Mouse (Mus musculus): ENCODE measurements around the gene Kctd14. TPM values are rescaled to one million over a fixed set of nuclear protein-coding genes. Genes with fewer than 3 reads are reported as not detected.
"Not testable (repeated sequence)": the region's sequence is repeated elsewhere in the genome, so short reads cannot be mapped to it uniquely, and the experiment has no call there.

Kctd14 gene
- polyA plus RNA-seq, 1 experiment from 2014 or later = 1.5 TPM

GRCm38 (mm10) chr7:97429705-97430104 lies 21.4 kb upstream of the Kctd14 start:
- DNase-seq (ENCODE audit: low spot score) = peak; percentile 81
- Histone ChIP-seq H3K4me2 (replicated peaks) (0 out of 2 replicates have a peak overlapping the region, but pooled peaks have one; percentile 0), H3K4me1 (replicated peaks; ENCODE audit: control insufficient read depth, insufficient read depth, low read length) (0 out of 2 replicates have a peak, but pooled peaks cover 7% of the 10 kb centered on the region), H3K36me3 (replicated peaks; ENCODE audit: control insufficient read depth, insufficient read depth) (no peaks in the 10 kb centered on the region), H3K27me3 (ENCODE audit: control insufficient read depth, insufficient read depth, low read length) (no peaks in the 10 kb centered on the region), H3K27ac (peak overlapping the region; percentile 69), H3K9ac (no peak overlapping the region), H3K4me3 (replicated peaks; ENCODE audit: low read length) (no peak overlapping the region), H3K9me3 (ENCODE audit: control insufficient read depth, low read length) (no peaks in the 10 kb centered on the region)
- peak; percentile 73 for ATAC-seq (ENCODE audit: low FRiP score)
- WGBS = 4% methylated on average over 5 of the region's 5 CpGs

GRCm38 (mm10) chr7:97433517-97433916 lies 17.6 kb upstream of the Kctd14 start:
- not testable (repeated sequence) for ATAC-seq (ENCODE audit: low FRiP score); H3K27me3 ChIP-seq (ENCODE audit: control insufficient read depth, insufficient read depth, low read length); H3K9me3 ChIP-seq (ENCODE audit: control insufficient read depth, low read length); H3K27ac ChIP-seq; H3K4me3 ChIP-seq (replicated peaks; ENCODE audit: low read length); H3K4me1 ChIP-seq (replicated peaks; ENCODE audit: control insufficient read depth, insufficient read depth, low read length); H3K4me2 ChIP-seq (replicated peaks); H3K9ac ChIP-seq; H3K36me3 ChIP-seq (replicated peaks; ENCODE audit: control insufficient read depth, insufficient read depth); DNase-seq (ENCODE audit: low spot score)
- 82% methylated on average over 3 of the region's 3 CpGs for WGBS

- Histone ChIP-seq H3K4me1 (replicated peaks; ENCODE audit: control insufficient read depth, insufficient read depth, low read length) (0 out of 2 replicates have a peak, but pooled peaks cover 4% of the 10 kb centered on the region), H3K9me3 (ENCODE audit: control insufficient read depth, low read length) (no peaks in the 10 kb centered on the region), H3K4me3 (replicated peaks; ENCODE audit: low read length) (no peak overlapping the region), H3K9ac (no peak overlapping the region), H3K36me3 (replicated peaks; ENCODE audit: control insufficient read depth, insufficient read depth) (no peaks in the 10 kb centered on the region), H3K27me3 (ENCODE audit: control insufficient read depth, insufficient read depth, low read length) (no peaks in the 10 kb centered on the region), H3K27ac (no peak overlapping the region), H3K4me2 (replicated peaks) (no peak overlapping the region)
- no peak for ATAC-seq (ENCODE audit: low FRiP score)
- no peak for DNase-seq (ENCODE audit: low spot score)
- 87% methylated on average over 10 of the region's 10 CpGs for WGBS
These were observed 16.6 kb upstream of the Kctd14 start for GRCm38 (mm10) chr7:97434517-97434916.

- Histone ChIP-seq H3K4me2 (replicated peaks) (no peak overlapping the region), H3K36me3 (replicated peaks; ENCODE audit: control insufficient read depth, insufficient read depth) (no peaks in the 10 kb centered on the region), H3K4me3 (replicated peaks; ENCODE audit: low read length) (no peak overlapping the region), H3K9ac (no peak overlapping the region), H3K4me1 (replicated peaks; ENCODE audit: control insufficient read depth, insufficient read depth, low read length) (no peaks in the 10 kb centered on the region), H3K27ac (no peak overlapping the region), H3K27me3 (ENCODE audit: control insufficient read depth, insufficient read depth, low read length) (no peaks in the 10 kb centered on the region), H3K9me3 (ENCODE audit: control insufficient read depth, low read length) (no peaks in the 10 kb centered on the region)
- DNase-seq (ENCODE audit: low spot score) (no peak), ATAC-seq (ENCODE audit: low FRiP score) (no peak)
These were observed 12.1 kb upstream of the Kctd14 start for GRCm38 (mm10) chr7:97438986-97439385.

GRCm38 (mm10) chr7:97446171-97446925 lies 4.8 kb upstream of the Kctd14 start:
- H3K9me3 ChIP-seq (ENCODE audit: control insufficient read depth, low read length) = peaks cover 11% of the 10 kb centered on the region; the same call in 1 of the 2 replicates
- H3K9ac ChIP-seq = no peak overlapping the region
- WGBS = 13% methylated on average over 6 of the region's 6 CpGs
- no peak overlapping the region for H3K4me2 ChIP-seq (replicated peaks)
- ATAC-seq (ENCODE audit: low FRiP score) (peak; percentile 95), DNase-seq (ENCODE audit: low spot score) (peak; percentile 86)
- no peaks in the 10 kb centered on the region for H3K36me3 ChIP-seq (replicated peaks; ENCODE audit: control insufficient read depth, insufficient read depth)
- H3K4me3 ChIP-seq (replicated peaks; ENCODE audit: low read length) = no peak overlapping the region
- H3K4me1 ChIP-seq (replicated peaks; ENCODE audit: control insufficient read depth, insufficient read depth, low read length) = no peaks in the 10 kb centered on the region
- H3K27me3 ChIP-seq (ENCODE audit: control insufficient read depth, insufficient read depth, low read length) = no peaks in the 10 kb centered on the region
- H3K27ac ChIP-seq = peak overlapping the region; percentile 90

GRCm38 (mm10) chr7:97447050-97447531 lies 4.0 kb upstream of the Kctd14 start:
- Histone ChIP-seq H3K27me3 (ENCODE audit: control insufficient read depth, insufficient read depth, low read length) (no peaks in the 10 kb centered on the region), H3K4me1 (replicated peaks; ENCODE audit: control insufficient read depth, insufficient read depth, low read length) (no peaks in the 10 kb centered on the region), H3K27ac (peak overlapping the region; percentile 90), H3K9me3 (ENCODE audit: control insufficient read depth, low read length) (peaks cover 11% of the 10 kb centered on the region; the same call in 1 of the 2 replicates), H3K4me3 (replicated peaks; ENCODE audit: low read length) (no peak overlapping the region), H3K36me3 (replicated peaks; ENCODE audit: control insufficient read depth, insufficient read depth) (no peaks in the 10 kb centered on the region), H3K9ac (no peak overlapping the region), H3K4me2 (replicated peaks) (no peak overlapping the region)
- WGBS = 51% methylated on average over 6 of the region's 6 CpGs
- DNase-seq (ENCODE audit: low spot score) (no peak), ATAC-seq (ENCODE audit: low FRiP score) (peak; percentile 74)

- Histone ChIP-seq H3K27ac (no peak overlapping the region), H3K4me2 (replicated peaks) (no peak overlapping the region), H3K36me3 (replicated peaks; ENCODE audit: control insufficient read depth, insufficient read depth) (no peaks in the 10 kb centered on the region), H3K9ac (no peak overlapping the region), H3K4me1 (replicated peaks; ENCODE audit: control insufficient read depth, insufficient read depth, low read length) (peaks cover 9% of the 10 kb centered on the region; the same call in 1 of the 2 replicates), H3K4me3 (replicated peaks; ENCODE audit: low read length) (no peak overlapping the region), H3K9me3 (ENCODE audit: control insufficient read depth, low read length) (peaks cover 11% of the 10 kb centered on the region; the same call in 1 of the 2 replicates), H3K27me3 (ENCODE audit: control insufficient read depth, insufficient read depth, low read length) (no peaks in the 10 kb centered on the region)
- 75% methylated on average over 6 of the region's 6 CpGs for WGBS
- ATAC-seq (ENCODE audit: low FRiP score) (no peak), DNase-seq (ENCODE audit: low spot score) (no peak)
These were observed 1.1 kb downstream of the Kctd14 start for GRCm38 (mm10) chr7:97452196-97452595.

GRCm38 (mm10) chr7:97453141-97453921 lies 2.2 kb downstream of the Kctd14 start:
- DNase-seq (ENCODE audit: low spot score) (no peak), ATAC-seq (ENCODE audit: low FRiP score) (no peak)
- H3K27ac ChIP-seq = peak overlapping the region; percentile 26; the same call in 1 of the 2 replicates
- peaks cover 10% of the 10 kb centered on the region; the same call in 1 of the 2 replicates for H3K9me3 ChIP-seq (ENCODE audit: control insufficient read depth, low read length)
- no peaks in the 10 kb centered on the region for H3K36me3 ChIP-seq (replicated peaks; ENCODE audit: control insufficient read depth, insufficient read depth)
- H3K4me1 ChIP-seq (replicated peaks; ENCODE audit: control insufficient read depth, insufficient read depth, low read length) = peaks cover 9% of the 10 kb centered on the region; the same call in 1 of the 2 replicates
- H3K4me3 ChIP-seq (replicated peaks; ENCODE audit: low read length) = peak overlapping the region; percentile 20
- H3K4me2 ChIP-seq (replicated peaks) = peak overlapping the region; percentile 47
- no peaks in the 10 kb centered on the region for H3K27me3 ChIP-seq (ENCODE audit: control insufficient read depth, insufficient read depth, low read length)
- WGBS = 14% methylated on average over 27 of the region's 27 CpGs
- H3K9ac ChIP-seq = 0 out of 2 replicates have a peak overlapping the region, but pooled peaks have one; percentile 46

GRCm38 (mm10) chr7:97454795-97455194 lies 3.7 kb downstream of the Kctd14 start:
- no peaks in the 10 kb centered on the region for H3K27me3 ChIP-seq (ENCODE audit: control insufficient read depth, insufficient read depth, low read length)
- peaks cover 9% of the 10 kb centered on the region; the same call in 1 of the 2 replicates for H3K4me1 ChIP-seq (replicated peaks; ENCODE audit: control insufficient read depth, insufficient read depth, low read length)
- ATAC-seq (ENCODE audit: low FRiP score) (no peak), DNase-seq (ENCODE audit: low spot score) (no peak)
- no peaks in the 10 kb centered on the region for H3K9me3 ChIP-seq (ENCODE audit: control insufficient read depth, low read length)
- H3K36me3 ChIP-seq (replicated peaks; ENCODE audit: control insufficient read depth, insufficient read depth) = no peaks in the 10 kb centered on the region
- H3K4me2 ChIP-seq (replicated peaks) = no peak overlapping the region
- 95% methylated on average over 10 of the region's 10 CpGs for WGBS
- H3K4me3 ChIP-seq (replicated peaks; ENCODE audit: low read length) = no peak overlapping the region
- no peak overlapping the region for H3K9ac ChIP-seq
- no peak overlapping the region for H3K27ac ChIP-seq

All from hindbrain, embryonic 14.5 days (tissue).